Mouse (Mus musculus) urinary bladder, postnatal 10 days (tissue): ENCODE measurements around the gene Ndufs7.

ENCODE experiments used
- DNase-seq: peaks from one replicate; pipeline ENCODE4 v3.0.0; 2022; ENCODE audit warnings: low spot score

Gene Ndufs7

GRCm38 (mm10) chr10:80293325-80293724 lies 44.4 kb downstream of the Ndufs7 start:
- DNase-seq, result no peak

- DNase-seq, result no peak
These were observed 45.4 kb downstream of the Ndufs7 start for GRCm38 (mm10) chr10:80294311-80294710.

- DNase-seq, result no peak
These were observed 45.9 kb downstream of the Ndufs7 start for GRCm38 (mm10) chr10:80294788-80295303.

- DNase-seq, result no peak
These were observed 46.9 kb downstream of the Ndufs7 start, which contains the start of gene Apc2 for GRCm38 (mm10) chr10:80295618-80296425. Apc2 (plus strand) TSS chr10:80295977.

- no peak for DNase-seq
These were observed 47.9 kb downstream of the Ndufs7 start for GRCm38 (mm10) chr10:80296824-80297223.

GRCm38 (mm10) chr10:80297526-80298133 lies 48.7 kb downstream of the Ndufs7 start:
- no peak for DNase-seq

- DNase-seq, result no peak
These were observed 49.8 kb downstream of the Ndufs7 start for GRCm38 (mm10) chr10:80298571-80299281.

- no peak for DNase-seq
These were observed 50.4 kb downstream of the Ndufs7 start for GRCm38 (mm10) chr10:80299301-80299700.

- no peak for DNase-seq
These were observed 50.9 kb downstream of the Ndufs7 start for GRCm38 (mm10) chr10:80299824-80300223.

GRCm38 (mm10) chr10:80300672-80301181 lies 51.8 kb downstream of the Ndufs7 start:
- DNase-seq, result no peak

GRCm38 (mm10) chr10:80301256-80302081 lies 52.5 kb downstream of the Ndufs7 start:
- DNase-seq, result no peak

GRCm38 (mm10) chr10:80302082-80302355 lies 53.1 kb downstream of the Ndufs7 start:
- no peak for DNase-seq

GRCm38 (mm10) chr10:80302471-80302881 lies 53.6 kb downstream of the Ndufs7 start:
- DNase-seq, result no peak

GRCm38 (mm10) chr10:80304458-80304857 lies 55.5 kb downstream of the Ndufs7 start:
- DNase-seq, result no peak

- no peak for DNase-seq
These were observed 55.9 kb downstream of the Ndufs7 start for GRCm38 (mm10) chr10:80304862-80305261.
